Mouse (Mus musculus) frontal cortex, adult (tissue): ENCODE measurements around the gene Aph1a.
"Not testable (repeated sequence)": the region's sequence is repeated elsewhere in the genome, so short reads cannot be mapped to it uniquely, and the experiment has no call there.

Source experiments
- ATAC-seq: cut with Nextera tagmentation; 2 replicates; pipeline ENCODE4 v1.9.2; 2017; ENCODE audit warnings: mild to moderate bottlenecking, moderate library complexity, mixed read lengths; ENCODE audit not compliant: low TSS enrichment

Aph1a gene

DNA sequence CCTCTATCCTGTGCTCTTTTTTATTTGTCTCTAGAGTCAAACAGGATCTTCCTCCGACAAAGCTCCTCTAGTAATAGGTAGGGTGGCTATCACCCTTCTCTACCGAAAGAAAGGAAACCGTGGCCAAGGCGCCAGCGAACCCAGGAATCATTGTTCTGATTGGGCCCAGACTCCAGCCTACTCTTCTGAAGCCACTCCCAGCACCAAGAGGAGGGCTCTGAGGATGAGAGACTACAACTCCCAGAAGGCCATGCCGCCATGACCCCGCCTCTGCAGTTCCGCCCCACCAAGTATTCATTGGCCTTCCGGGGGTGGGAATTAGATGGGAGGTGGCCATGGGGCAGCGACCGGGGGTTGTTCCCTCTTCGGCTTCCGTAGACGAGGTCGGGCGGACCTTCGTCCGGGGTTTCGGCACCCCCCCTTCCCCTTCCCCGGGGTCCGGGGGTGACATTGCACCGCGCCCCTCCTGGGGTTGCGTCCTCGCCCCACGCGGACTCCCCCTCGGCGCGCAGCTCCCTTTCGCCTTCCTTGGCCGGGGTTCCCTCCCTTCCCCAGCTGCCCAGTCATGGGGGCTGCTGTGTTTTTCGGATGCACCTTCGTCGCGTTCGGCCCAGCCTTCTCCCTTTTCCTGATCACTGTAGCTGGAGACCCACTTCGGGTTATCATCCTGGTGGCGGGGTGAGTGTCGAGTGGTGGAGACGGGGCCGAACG is at the start of gene Aph1a:
Gene Aph1a (plus strand): TSS at position 364 of the 711 bp plus-strand sequence.
- peak; percentile 98 for ATAC-seq

GRCm38 (mm10) chr3:95850611-95851010 is 43.2 kb upstream of the Aph1a start:
- ATAC-seq: no peak

DNA sequence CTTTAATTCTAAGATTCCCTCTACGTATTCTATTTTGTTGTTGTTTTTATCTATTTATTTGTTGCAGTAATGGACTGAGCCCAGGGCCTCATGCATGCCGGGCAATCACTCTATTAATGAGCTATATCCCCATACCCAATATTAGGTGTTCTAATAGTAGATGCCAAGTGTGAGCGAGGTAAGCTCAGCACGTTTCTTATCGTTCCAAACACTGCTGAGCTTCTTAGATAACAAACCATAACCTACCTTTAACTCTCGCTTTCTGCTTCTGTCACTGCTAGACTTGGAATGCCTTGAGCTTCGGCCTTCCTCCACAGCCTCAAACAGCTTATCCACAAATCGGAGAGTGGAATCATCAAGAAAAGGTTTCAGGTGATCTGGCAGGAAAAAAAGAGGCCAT is 42.5 kb upstream of the Aph1a start:
- ATAC-seq: no peak

DNA sequence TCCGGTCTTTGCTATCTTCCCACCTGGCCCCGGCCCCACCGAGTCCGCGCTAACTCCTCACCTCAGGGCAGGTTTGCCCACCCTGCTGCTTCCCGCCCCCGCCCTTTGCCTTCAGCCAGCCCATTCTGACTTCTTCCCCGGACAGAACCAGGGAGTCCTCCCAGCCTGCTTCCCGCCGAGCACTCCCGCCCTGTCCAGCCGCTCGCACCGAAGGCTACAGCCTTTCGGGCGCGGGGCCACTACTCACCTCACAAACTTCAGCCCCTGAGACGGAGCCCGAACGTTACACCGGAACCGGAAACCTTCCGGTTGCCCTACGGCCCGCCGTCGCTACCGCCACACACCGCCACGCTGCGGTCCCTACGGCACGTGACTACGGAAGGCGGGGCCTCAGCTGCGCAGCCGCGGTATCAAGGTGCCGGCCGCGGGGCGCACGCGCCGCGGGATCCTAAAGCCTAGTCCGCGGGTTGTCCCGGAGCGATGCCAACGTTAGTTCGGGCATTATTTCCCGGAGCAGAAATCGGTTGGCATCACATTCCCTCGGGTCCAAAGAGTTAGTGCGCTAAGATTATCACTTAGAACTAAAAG is 38.2 kb upstream of the Aph1a start, which contains the start of gene Prpf3:
Gene Prpf3 (minus strand): TSS at position 384 of the 588 bp plus-strand sequence.
- peak; percentile 96 for ATAC-seq

DNA sequence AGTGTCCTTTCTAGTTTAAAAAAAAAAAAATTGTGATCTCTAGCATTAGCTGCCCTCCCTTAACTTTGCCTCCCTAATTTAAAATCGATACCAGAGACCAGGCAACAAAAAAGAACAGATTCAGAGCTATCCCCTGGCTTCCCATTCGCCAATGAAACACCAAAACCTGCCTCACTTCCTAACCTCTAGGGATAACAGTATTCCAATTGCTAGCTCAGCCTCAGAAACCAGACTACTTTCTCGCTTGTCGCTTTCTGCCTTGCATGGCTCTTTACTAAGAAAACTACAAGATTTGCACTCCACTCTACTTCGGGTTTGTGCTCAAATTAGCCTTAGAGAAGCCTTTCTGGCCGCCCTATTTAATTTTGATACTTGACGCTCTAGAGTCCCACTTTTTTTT is 37.7 kb upstream of the Aph1a start:
- ATAC-seq: peak; percentile 13; the same call in 1 of the 2 replicates

DNA sequence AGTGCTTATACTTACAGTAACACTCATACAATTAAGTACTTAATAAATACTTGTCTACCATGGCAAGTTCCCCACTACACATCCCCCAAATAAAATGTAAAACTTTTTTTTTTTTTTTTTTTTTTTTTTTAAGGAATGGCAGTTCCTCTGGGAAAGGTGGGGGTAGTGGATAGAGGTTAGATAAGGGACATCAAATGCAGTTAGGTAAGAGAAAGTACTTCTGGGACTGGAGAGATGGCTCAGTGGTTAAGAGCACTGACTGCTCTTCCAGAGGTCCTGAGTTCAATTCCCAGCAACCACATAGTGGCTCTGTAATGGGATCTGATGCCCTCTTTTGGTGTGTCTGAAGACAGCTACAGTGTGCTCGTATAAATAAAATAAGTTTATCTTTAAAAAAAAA is 36.7 kb upstream of the Aph1a start:
- not testable (repeated sequence) for ATAC-seq

DNA sequence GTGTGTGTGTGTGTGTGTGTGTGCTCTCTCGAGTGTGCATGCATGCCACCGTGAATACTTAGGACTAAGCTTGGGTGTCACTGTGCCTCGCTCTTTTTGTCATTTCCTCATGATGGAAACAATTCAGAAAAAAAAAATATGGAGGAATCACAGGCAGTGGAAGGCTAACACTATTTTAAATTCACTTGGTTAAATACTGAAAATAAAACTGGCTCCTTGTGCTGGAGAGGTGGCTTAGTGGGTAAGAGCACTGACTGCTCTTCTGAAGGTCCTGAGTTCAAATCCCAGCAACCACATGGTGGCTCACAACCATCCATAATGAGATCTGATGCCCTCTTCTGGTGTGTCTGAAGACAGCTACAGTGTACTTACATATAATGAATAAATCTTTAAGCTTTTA is 35.5 kb upstream of the Aph1a start:
- ATAC-seq: not testable (repeated sequence)

- ATAC-seq: no peak
These were observed 33.4 kb upstream of the Aph1a start for GRCm38 (mm10) chr3:95860323-95860722.

- no peak for ATAC-seq
These were observed 32.6 kb upstream of the Aph1a start for GRCm38 (mm10) chr3:95861216-95861615.

- no peak for ATAC-seq
These were observed 32.0 kb upstream of the Aph1a start for GRCm38 (mm10) chr3:95861796-95862195.

- ATAC-seq: no peak
These were observed 30.2 kb upstream of the Aph1a start for GRCm38 (mm10) chr3:95863578-95863977.

GRCm38 (mm10) chr3:95865050-95865449 is 28.7 kb upstream of the Aph1a start:
- ATAC-seq: peak; percentile 87

DNA sequence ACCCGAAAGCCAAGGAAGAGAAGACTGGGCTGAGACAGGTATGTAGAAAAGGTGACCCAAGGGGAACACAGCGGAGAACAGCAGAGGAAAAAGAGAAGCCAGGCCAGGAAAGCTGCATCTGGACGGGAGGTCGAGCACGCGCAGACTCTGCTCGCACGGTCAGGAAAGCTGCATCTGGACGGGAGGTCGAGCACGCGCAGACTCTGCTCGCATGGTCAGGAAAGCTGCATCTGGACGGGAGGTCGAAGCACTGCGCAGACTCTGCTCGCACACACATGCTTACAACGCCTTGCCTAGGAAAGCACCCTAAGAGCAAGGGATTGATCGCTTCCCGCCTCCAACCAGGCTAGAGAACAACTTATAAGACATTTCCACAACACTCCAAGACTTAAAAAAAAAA is 28.2 kb upstream of the Aph1a start:
- no peak for ATAC-seq

DNA sequence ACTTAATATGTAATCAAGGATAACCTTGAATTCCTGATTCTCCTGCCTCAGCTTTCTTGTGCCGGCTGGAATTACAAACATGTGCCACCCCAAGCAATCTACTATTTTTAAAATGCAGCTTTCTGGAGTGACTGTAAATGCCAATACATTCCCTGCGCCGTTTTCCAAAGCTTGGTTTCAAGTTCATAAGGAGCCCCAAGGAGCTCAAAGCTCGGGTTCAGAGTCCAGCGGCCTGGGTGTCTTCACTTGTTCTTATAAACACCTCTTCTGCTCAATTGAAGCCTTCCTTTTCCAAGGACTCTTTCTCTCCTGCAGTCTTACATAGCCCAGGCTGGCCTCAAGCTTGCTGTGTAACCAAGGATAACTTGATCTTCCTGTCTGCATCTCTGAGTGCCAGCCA is 27.7 kb upstream of the Aph1a start:
- no peak for ATAC-seq

DNA sequence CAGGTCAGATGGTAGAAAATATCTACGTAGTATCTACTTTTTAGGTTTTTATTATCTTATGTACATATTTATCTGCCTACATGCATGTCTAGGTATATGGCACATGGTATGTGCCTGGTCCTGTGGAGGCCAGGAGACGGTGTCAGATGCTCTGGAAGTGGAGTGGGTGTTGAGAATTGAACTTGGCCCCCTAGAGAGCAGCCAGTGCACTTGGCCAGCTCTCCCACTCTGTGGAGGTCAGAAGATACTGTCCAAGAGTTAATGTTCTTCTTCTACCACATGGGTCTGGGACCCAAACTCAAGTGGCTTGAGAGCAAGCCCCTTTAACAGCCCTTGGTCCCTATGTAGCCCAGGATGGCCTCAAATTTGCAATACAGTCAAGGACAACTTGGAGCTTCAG is 26.4 kb upstream of the Aph1a start:
- ATAC-seq: no peak

GRCm38 (mm10) chr3:95870976-95871375 is 22.8 kb upstream of the Aph1a start:
- ATAC-seq: no peak

GRCm38 (mm10) chr3:95871392-95871867 is 22.3 kb upstream of the Aph1a start, which contains the start of gene Mrps21:
Gene Mrps21 (minus strand): TSS chr3:95871519.
- peak; percentile 97 for ATAC-seq

- no peak for ATAC-seq
These were observed 21.7 kb upstream of the Aph1a start for GRCm38 (mm10) chr3:95872048-95872447.

GRCm38 (mm10) chr3:95879063-95879462 is 14.7 kb upstream of the Aph1a start:
- ATAC-seq: no peak

DNA sequence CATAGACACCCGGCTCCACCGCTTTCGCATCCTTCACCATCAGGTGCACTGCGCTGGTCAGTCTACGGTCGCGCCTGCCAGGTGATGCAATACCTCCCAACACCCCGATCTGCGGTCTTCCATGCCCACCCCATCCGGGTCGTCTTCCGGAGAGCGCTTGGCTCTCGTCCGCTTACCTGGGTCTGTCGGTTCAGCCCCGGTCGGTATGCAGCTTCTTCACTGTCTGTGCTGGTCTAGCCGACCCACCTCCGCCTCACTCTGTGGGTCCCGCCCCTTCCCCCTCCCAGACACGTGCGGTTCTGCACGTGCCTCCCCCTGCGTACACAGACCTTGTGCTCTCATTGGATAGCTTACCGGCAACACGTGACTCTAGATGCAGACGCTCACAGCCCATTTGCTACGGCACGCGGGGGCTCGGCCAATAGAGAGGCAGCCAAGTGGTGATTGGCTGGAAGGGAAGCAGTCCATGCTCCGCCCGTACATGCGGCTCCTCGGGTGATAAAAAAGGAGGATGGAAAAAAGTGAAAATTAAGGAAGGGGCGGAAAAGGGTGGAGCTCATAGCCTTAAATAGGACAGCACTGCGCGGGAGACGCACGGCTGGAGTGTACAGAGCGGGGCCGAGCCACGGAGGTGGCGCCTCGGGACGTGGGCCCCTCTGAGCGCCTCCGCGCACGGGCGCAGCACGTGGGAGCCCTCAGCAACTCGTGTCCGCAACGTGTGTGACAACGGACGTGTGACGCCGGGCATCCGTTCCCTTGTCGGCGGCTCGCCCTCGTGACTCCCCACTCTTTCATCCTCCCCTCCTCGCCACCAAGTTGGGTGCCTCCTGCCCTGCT is 11.6 kb upstream of the Aph1a start, which contains the start of gene Ciart:
Gene Ciart (minus strand): TSS at position 273 of the 837 bp plus-strand sequence.
- peak; percentile 88 for ATAC-seq

GRCm38 (mm10) chr3:95882816-95883425 is 10.8 kb upstream of the Aph1a start:
- peak; percentile 33; the same call in 1 of the 2 replicates for ATAC-seq

DNA sequence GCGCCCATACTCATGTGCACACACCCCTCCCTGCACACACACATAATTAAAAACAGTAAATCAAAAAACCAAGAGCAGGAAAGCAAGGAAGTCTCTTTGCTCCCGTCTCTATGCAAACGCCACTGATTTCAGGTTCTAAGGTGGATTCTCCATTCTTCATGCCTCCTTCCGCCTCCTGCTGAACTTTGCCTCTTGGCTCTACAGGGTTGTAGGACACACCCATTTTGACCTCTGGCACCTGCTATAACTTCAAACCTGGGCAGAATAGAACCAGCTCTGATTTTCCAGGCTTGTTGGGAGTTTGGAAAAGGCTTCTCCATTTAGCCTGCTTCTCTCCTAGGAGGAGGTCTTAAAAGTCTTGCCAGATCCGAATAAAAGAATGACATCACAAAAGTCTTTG is 9.4 kb upstream of the Aph1a start:
- ATAC-seq: no peak
